Mouse (Mus musculus): ENCODE measurements around the gene Cd2bp2. TPM values are rescaled to one million over a fixed set of nuclear protein-coding genes. Genes with fewer than 3 reads are reported as not detected.
"Not testable (repeated sequence)": the region's sequence is repeated elsewhere in the genome, so short reads cannot be mapped to it uniquely, and the experiment has no call there.

The Cd2bp2 gene
- polyA plus RNA-seq, 1 experiment from 2014 or later: 96.1 TPM

- Histone ChIP-seq H3K27ac (no peak overlapping the region), H3K9ac (replicated peaks) (no peak overlapping the region), H3K4me1 (replicated peaks) (no peaks in the 10 kb centered on the region), H3K4me2 (replicated peaks) (no peak overlapping the region), H3K36me3 (no peaks in the 10 kb centered on the region), H3K9me3 (no peaks in the 10 kb centered on the region), H3K4me3 (replicated peaks) (no peak overlapping the region), H3K27me3 (no peaks in the 10 kb centered on the region)
- ATAC-seq: no peak
- 85% methylated on average over 6 of the region's 6 CpGs for WGBS
Observed at GRCm38 (mm10) chr7:127183828-127184227, 12.0 kb downstream of the Cd2bp2 start.

GRCm38 (mm10) chr7:127183345-127183744 is 12.5 kb downstream of the Cd2bp2 start:
- no peak overlapping the region for H3K4me3 ChIP-seq (replicated peaks)
- no peaks in the 10 kb centered on the region for H3K27me3 ChIP-seq
- no peak overlapping the region for H3K9ac ChIP-seq (replicated peaks)
- no peak overlapping the region for H3K4me2 ChIP-seq (replicated peaks)
- no peaks in the 10 kb centered on the region for H3K9me3 ChIP-seq
- ATAC-seq: no peak
- no peaks in the 10 kb centered on the region for H3K36me3 ChIP-seq
- WGBS: 80% methylated on average over 8 of the region's 8 CpGs
- H3K27ac ChIP-seq: no peak overlapping the region
- no peaks in the 10 kb centered on the region for H3K4me1 ChIP-seq (replicated peaks)

DNA sequence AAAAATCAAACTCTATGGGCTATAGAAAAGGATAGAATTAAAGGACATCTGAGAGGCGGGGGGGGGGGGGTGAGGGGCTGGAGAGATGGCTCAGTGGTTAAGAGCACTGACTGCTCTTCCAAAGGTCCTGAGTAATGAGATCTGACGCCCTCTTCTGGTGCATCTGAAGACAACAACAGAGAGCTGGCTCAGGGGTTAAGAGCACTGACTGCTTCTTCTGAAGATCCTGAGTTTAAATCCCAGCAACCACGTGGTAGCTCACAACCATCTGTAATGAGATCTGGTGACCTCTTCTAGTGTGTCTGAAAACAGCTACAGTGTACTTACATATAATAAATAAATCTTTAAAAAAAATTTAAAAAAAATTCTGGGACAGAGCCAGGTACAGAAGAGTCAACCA is 14.1 kb downstream of the Cd2bp2 start:
- not testable (repeated sequence) for H3K4me1 ChIP-seq (replicated peaks)

GRCm38 (mm10) chr7:127180783-127181182 is 15.1 kb downstream of the Cd2bp2 start:
- no peaks in the 10 kb centered on the region for H3K27me3 ChIP-seq
- no peaks in the 10 kb centered on the region for H3K4me1 ChIP-seq (replicated peaks)
- no peak overlapping the region for H3K4me2 ChIP-seq (replicated peaks)
- no peak for ATAC-seq
- no peaks in the 10 kb centered on the region for H3K9me3 ChIP-seq
- H3K4me3 ChIP-seq (replicated peaks): no peak overlapping the region
- WGBS: 79% methylated on average over 2 of the region's 2 CpGs
- no peak overlapping the region for H3K27ac ChIP-seq
- no peaks in the 10 kb centered on the region for H3K36me3 ChIP-seq
- H3K9ac ChIP-seq (replicated peaks): no peak overlapping the region

More for the DNA sequence above, 14.1 kb downstream of the Cd2bp2 start:
- not testable (repeated sequence) for H3K4me2 ChIP-seq (replicated peaks); ATAC-seq; H3K9ac ChIP-seq (replicated peaks); H3K9me3 ChIP-seq; H3K27ac ChIP-seq; H3K27me3 ChIP-seq; H3K36me3 ChIP-seq; H3K4me3 ChIP-seq (replicated peaks)
- WGBS: 32% methylated on average over 3 of the region's 3 CpGs

- ATAC-seq: no peak
- WGBS: 82% methylated on average over 4 of the region's 4 CpGs
- Histone ChIP-seq H3K27ac (no peak overlapping the region), H3K9ac (replicated peaks) (no peak overlapping the region), H3K4me3 (replicated peaks) (no peak overlapping the region), H3K9me3 (no peaks in the 10 kb centered on the region), H3K4me2 (replicated peaks) (no peak overlapping the region), H3K36me3 (no peaks in the 10 kb centered on the region), H3K27me3 (no peaks in the 10 kb centered on the region), H3K4me1 (replicated peaks) (no peaks in the 10 kb centered on the region)
Observed at GRCm38 (mm10) chr7:127176937-127177336, 18.9 kb downstream of the Cd2bp2 start.

DNA sequence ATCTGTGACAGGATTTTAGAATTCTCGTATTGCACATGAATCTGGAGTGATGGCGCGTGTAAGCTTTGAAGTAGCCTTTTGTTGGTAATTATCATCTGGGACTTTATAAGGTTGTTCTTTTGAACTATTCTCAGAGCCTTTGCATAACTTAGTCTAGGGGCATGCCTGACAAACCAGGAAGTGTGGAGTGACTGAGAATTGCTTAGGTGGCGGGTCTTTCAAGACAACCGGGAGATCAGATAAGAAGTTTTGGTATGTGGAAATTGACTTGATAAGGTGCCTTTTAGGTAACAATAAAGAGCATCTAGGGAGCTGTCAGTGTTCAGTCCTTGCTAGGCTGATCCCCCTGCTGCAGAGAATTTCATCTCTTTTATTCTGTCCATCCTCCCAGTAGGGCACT is 29.3 kb downstream of the Cd2bp2 start:
- Histone ChIP-seq H3K9ac (replicated peaks) (no peak overlapping the region), H3K9me3 (no peaks in the 10 kb centered on the region), H3K4me1 (replicated peaks) (no peaks in the 10 kb centered on the region), H3K4me3 (replicated peaks) (no peak overlapping the region), H3K27ac (no peak overlapping the region), H3K36me3 (no peaks in the 10 kb centered on the region), H3K4me2 (replicated peaks) (no peak overlapping the region), H3K27me3 (no peaks in the 10 kb centered on the region)
- 90% methylated on average over 5 of the region's 5 CpGs for WGBS
- ATAC-seq: no peak

DNA sequence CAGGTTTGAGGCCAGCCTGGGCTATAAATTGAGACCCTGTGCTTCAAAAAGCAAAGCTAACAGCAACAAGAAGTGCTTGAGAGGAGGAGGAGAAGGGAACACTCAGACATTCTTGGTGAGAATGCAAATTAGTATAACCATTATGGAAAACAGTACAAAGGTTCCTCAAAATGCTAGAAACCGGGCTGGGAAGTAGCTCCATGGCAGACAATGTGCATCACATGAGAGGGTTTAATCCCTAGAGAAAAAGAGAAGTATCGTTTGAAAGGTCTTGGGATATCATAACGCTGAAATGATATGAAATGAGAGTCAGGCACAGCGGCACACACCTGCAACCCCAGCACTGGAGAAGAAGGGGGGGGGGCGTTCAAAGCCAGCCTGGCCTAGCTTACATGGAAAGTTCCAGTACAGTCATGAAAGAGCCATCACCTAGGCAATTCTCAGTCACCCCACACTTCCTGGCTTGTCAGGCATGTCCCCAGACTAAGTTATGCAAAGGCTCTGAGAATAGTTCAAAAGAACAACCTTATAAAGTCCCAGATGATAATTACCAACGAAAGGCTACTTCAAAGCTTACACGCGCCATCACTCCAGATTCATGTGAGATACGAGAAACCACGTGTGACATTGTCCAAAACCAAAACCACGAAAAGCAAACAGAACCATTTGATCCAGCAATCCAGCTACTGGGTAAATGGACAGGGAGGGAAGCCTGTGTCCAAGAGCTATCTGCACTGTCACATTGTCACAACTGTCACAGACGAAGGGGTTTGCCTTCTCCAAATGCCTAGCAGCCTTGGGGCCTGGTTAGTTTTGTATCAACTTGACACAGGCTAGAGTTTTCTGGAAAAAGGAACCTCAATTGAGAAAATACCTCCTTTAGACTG is 30.0 kb downstream of the Cd2bp2 start:
- H3K36me3 ChIP-seq: no peaks in the 10 kb centered on the region
- no peaks in the 10 kb centered on the region for H3K27me3 ChIP-seq
- 86% methylated on average over 12 of the region's 12 CpGs for WGBS
- ATAC-seq: no peak
- H3K4me2 ChIP-seq (replicated peaks): no peak overlapping the region
- H3K4me3 ChIP-seq (replicated peaks): no peak overlapping the region
- no peaks in the 10 kb centered on the region for H3K4me1 ChIP-seq (replicated peaks)
- no peaks in the 10 kb centered on the region for H3K9me3 ChIP-seq
- no peak overlapping the region for H3K27ac ChIP-seq
- no peak overlapping the region for H3K9ac ChIP-seq (replicated peaks)

GRCm38 (mm10) chr7:127164002-127164401 is 31.8 kb downstream of the Cd2bp2 start:
- H3K9me3 ChIP-seq: no peaks in the 10 kb centered on the region
- no peaks in the 10 kb centered on the region for H3K27me3 ChIP-seq
- no peaks in the 10 kb centered on the region for H3K4me1 ChIP-seq (replicated peaks)
- WGBS: 83% methylated on average over 4 of the region's 4 CpGs
- H3K27ac ChIP-seq: no peak overlapping the region
- H3K9ac ChIP-seq (replicated peaks): no peak overlapping the region
- no peak overlapping the region for H3K4me2 ChIP-seq (replicated peaks)
- ATAC-seq: no peak
- H3K4me3 ChIP-seq (replicated peaks): no peak overlapping the region
- H3K36me3 ChIP-seq: no peaks in the 10 kb centered on the region

DNA sequence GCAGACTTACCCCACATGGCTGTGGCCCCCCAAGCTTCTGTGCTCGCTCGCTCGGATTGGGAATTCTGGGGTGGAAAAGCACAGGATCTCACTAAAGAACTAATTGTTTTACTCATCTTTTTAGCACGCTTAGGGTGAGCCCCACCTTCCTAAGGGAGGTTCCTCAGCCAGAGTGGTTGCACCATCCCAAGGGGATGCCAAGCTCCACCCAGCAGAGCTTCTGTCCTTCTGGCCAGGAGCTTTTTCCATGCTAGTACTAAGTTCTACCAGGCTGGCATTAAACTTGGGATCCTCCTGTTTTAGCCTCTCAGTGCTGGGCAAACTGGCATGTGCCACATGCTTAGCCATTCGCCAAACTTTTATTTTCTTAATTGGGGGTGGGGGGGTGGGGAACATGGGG is 33.3 kb downstream of the Cd2bp2 start:
- 88% methylated on average over 5 of the region's 5 CpGs for WGBS
- Histone ChIP-seq H3K4me3 (replicated peaks) (no peak overlapping the region), H3K27ac (no peak overlapping the region)

DNA sequence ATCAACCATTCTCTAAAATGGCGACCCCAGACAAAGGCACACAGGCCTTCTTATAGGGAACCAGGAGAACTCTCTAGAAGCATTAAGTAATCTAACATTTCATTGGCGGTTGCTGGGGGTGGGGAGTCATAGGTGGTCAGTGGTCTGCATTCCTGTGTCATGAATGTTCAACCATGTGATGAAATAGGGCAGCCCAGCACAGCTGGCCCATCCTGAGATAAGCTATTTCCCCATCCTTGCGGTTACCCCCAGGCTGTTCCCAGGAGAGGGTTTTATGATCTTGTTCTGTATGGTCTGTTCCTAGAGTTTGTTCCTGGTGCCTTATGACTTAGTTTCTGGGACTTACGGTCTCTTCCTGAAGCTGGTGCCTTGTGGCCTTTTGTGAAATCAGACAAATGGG is 38.3 kb downstream of the Cd2bp2 start:
- 93% methylated on average over 4 of the region's 4 CpGs for WGBS
- no peak for ATAC-seq
- no peaks in the 10 kb centered on the region for H3K27me3 ChIP-seq
- H3K27ac ChIP-seq: no peak overlapping the region
- no peaks in the 10 kb centered on the region for H3K36me3 ChIP-seq
- H3K4me3 ChIP-seq (replicated peaks): no peak overlapping the region
- no peaks in the 10 kb centered on the region for H3K9me3 ChIP-seq
- no peaks in the 10 kb centered on the region for H3K4me1 ChIP-seq (replicated peaks)
- H3K9ac ChIP-seq (replicated peaks): no peak overlapping the region
- no peak overlapping the region for H3K4me2 ChIP-seq (replicated peaks)

More for the DNA sequence above, 33.3 kb downstream of the Cd2bp2 start:
- Histone ChIP-seq H3K36me3 (no peaks in the 10 kb centered on the region), H3K27me3 (no peaks in the 10 kb centered on the region), H3K9ac (replicated peaks) (no peak overlapping the region), H3K9me3 (no peaks in the 10 kb centered on the region), H3K4me2 (replicated peaks) (no peak overlapping the region), H3K4me1 (replicated peaks) (no peaks in the 10 kb centered on the region)
- no peak for ATAC-seq

DNA sequence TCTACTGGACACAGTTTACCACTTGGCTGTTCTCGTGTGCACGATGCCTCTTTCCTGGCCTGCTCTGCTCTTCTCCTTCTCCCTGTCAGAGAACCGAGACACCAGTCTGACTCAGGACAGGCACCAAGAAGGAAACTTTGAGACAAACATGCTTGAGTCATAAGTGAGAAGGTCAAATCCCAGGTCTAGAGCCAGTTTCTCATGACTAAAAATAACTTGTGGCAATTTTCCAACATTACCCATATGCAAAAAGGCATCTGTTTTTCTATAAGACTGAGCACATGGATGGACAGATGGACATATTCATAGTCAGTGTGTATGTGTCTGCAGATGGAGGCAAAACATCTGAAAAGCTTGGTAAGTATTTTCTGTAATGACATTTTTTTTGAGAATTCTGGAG is 42.4 kb downstream of the Cd2bp2 start:
- H3K27me3 ChIP-seq: no peaks in the 10 kb centered on the region
- H3K27ac ChIP-seq: no peak overlapping the region
- no peak for ATAC-seq
- H3K4me3 ChIP-seq (replicated peaks): no peak overlapping the region
- H3K4me2 ChIP-seq (replicated peaks): no peak overlapping the region
- H3K9ac ChIP-seq (replicated peaks): no peak overlapping the region
- H3K4me1 ChIP-seq (replicated peaks): no peaks in the 10 kb centered on the region
- H3K9me3 ChIP-seq: no peaks in the 10 kb centered on the region
- WGBS: 85% methylated on average over 3 of the region's 3 CpGs
- no peaks in the 10 kb centered on the region for H3K36me3 ChIP-seq

- H3K9ac ChIP-seq (replicated peaks): no peak overlapping the region
- H3K9me3 ChIP-seq: no peaks in the 10 kb centered on the region
- H3K4me2 ChIP-seq (replicated peaks): no peak overlapping the region
- no peaks in the 10 kb centered on the region for H3K4me1 ChIP-seq (replicated peaks)
- WGBS: 96% methylated on average over 6 of the region's 6 CpGs
- no peaks in the 10 kb centered on the region for H3K27me3 ChIP-seq
- H3K27ac ChIP-seq: no peak overlapping the region
- no peak overlapping the region for H3K4me3 ChIP-seq (replicated peaks)
- no peak for ATAC-seq
- H3K36me3 ChIP-seq: no peaks in the 10 kb centered on the region
Observed at GRCm38 (mm10) chr7:127152464-127152863, 43.4 kb downstream of the Cd2bp2 start.

- 75% methylated on average over 3 of the region's 3 CpGs for whole genome bisulfite sequencing
- no peaks in the 10 kb centered on the region for H3K36me3 ChIP-seq
- H3K4me1 ChIP-seq (replicated peaks): no peaks in the 10 kb centered on the region
- no peak overlapping the region for H3K4me3 ChIP-seq (replicated peaks)
- ATAC-seq: no peak
- H3K27me3 ChIP-seq: no peaks in the 10 kb centered on the region
- no peaks in the 10 kb centered on the region for H3K9me3 ChIP-seq
- no peak overlapping the region for H3K9ac ChIP-seq (replicated peaks)
- no peak overlapping the region for H3K4me2 ChIP-seq (replicated peaks)
- H3K27ac ChIP-seq: no peak overlapping the region
Observed at GRCm38 (mm10) chr7:127147901-127148300, 47.9 kb downstream of the Cd2bp2 start.

Measured in midbrain, embryonic 13.5 days (tissue).